Mouse (Mus musculus) cerebellum, adult 18-20 months (tissue): ENCODE data around the gene Muc15.

ENCODE experiments used
- DNase-seq, 2 experiments: peaks; one replicate each; pipeline ENCODE4 v3.0.0; 2021

The Muc15 gene

DNA sequence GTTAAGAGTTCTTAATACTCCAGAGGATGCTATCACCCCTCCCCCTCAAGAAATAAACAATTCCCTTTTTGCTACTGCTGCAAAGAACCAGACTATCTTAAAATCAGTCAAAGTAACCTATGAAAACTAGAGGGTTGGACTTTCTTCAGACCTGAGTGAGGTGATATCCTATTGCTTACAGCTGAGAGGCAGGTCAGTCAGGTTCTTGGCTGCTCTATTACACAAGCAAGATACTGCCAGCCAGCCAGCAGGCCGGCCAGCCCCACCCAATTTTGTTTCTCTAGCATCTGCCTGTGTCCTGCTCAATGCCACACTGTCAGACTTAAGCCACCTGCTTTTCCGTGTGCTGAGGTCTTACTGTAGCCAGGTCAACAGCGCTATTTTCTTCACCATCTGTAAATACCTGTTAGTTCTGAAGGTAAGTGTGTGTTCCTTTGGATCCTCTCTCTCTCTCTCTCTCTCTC is at the start of gene Muc15:
TSS of gene Muc15 (plus strand) at position 51 of the 464 bp plus-strand sequence.
- peak; percentile 36 to 44 for DNase-seq

DNA sequence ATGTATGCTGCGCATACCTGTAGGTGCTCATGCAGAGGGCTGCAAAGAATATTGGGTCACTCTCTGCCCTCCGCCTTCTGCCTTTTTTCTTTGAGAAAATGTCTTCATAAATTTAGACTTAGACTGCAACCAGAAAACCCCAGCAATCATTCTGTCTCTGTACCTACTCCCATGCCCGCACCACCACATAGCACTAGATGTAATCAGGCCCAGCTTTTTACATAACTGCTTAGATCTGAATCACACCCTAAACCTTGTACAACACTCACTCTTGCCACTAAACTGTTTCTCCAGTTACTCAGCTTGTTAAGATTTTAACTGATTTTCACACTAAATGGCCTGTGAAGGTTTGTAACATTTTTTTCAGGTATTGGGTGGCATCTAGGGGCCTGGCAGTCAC is 11.7 kb upstream of the Muc15 start:
- DNase-seq = no peak

DNA sequence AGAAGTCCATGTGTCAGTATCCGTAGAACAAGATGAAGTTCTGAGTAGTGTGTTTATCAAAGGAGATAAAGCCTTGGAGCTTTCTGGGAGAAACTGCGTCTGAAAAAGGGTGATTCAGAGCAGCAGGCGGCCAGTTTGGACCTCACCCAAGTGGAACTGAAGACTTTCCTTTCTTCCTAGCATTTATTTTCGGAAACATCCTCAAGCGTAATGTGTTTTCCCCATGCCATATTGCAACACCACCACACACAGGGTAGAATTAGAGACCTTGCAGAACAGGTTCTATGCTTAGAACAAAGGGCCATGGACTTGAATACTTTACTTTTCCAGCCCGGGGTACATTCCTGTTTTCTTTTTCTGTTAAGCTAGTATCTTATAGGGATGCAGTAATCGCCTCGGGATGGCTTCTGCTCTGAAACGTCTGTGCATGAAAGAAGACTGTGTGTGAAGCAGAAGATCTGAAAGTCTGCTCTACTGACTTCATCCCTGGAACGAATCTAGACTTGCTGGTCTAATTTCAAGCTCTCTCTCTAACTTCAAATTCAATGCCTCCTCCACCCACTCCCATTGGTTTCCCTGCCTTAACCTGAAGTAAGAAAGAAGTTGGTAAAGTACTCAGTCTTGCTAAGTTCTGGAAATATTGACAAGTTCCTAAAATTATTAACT is 11.0 kb upstream of the Muc15 start:
- DNase-seq = peak in 1 of 2 experiments; percentile 17

DNA sequence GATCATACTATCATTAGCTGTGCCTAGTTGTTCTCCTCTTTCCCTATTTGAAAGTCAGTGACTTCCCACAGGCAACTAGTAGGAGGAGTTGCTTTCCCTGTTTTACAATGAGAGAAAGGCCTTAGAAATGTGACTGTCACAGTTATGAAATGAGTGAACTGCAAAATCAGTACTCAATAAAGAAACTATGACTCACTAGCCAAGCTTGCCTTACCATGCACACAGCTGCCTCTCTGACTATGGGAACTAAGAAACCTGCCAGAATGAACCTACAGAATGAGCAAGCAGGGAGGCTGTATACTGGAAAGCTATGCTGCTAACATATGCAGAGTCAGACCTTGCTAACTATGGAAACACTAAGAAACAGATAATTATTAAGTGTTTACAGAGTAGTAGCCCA is 2.1 kb upstream of the Muc15 start:
- no peak for DNase-seq

DNA sequence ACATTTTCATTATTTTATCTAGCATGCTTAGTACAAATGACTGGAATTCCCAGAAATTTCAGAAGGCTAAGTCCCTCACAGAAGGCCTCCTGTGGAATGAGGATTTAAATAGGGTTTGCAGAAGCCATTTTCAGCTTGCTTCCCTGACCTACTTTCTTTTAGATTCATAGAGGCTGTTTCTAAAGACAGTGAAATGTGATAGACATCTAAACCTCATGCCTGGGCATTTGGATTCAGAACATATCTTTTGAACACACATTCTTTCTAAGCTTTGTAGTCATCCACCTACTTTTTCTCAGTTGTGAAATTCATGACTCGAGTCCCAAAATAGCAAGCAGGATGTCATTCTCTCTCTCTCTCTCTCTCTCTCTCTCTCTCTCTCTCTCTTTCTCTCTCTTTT is 1.1 kb downstream of the Muc15 start:
- DNase-seq = no peak

DNA sequence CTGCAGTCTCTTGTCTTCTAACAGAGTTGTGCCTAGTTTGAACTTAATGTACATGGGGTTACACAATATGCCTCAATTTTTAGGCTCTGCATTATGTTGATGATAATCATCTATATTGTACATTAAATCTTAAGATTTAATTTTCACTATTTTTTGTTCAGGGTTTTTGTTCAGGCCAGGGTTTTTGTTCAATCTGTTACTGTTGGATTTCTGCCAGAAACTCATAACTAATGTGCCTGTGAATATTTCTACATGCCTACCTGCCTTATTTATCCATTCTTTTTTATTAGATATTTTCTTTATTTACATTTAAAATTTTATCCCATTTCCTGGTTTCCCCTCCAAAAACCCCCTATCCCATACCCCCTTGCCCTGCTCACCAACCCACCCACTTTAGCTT is 5.0 kb downstream of the Muc15 start:
- no peak for DNase-seq

DNA sequence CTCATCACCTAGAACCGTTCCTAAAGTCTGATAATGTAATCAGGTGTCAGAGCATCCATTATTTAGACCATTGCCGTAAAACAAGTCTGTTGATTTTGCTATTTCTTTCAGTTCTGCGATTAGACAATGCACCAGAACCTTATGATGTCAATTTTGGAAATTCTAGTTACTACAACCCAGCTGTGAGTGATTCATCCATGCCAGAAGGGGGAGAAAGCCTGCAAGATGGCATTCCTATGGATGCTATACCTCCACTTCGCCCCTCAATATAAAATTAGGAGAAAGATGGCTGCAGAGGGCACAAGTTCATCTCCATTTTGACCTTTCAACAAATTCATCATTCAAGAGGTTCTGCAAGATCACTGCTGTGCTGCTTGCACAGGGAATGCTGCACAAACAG is 16.1 kb downstream of the Muc15 start:
- DNase-seq = no peak

DNA sequence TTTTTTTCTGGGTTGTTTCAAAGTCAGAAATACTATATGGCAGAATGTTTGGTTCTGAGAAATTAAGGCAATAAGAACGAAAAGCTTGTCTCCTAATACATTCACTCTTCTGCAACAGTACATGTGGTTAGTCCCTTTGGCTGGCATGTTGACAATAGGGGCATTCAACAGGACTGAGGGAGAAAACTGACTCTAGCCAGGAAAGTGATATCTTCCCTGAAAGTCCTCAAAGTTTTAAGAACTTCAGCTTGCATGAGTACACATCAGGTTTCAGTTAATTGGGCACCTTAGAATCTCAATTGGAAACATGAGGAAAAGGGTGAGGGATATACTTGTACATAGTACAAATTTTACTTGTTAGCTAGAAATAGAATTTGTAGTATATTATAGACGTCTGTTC is 16.8 kb downstream of the Muc15 start:
- DNase-seq = no peak

DNA sequence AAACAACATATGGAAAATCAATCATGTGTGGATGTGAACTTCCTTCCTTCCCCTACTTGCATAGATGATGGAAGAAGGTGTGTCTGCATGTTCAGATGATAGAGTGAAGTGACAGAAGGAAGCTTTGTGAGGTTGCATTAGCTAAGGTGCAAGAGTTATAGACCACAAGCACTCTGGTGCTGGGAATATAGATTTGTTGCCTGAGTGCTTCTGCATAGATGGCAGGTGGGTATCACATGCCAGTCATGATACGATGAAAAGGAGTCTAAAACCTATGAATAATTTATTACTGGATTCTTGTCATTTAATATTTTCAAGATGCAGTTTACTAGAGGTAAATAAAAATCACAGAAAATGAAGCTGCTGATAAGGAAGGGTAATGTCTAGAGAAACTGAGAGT is 18.6 kb downstream of the Muc15 start:
- DNase-seq = no peak

DNA sequence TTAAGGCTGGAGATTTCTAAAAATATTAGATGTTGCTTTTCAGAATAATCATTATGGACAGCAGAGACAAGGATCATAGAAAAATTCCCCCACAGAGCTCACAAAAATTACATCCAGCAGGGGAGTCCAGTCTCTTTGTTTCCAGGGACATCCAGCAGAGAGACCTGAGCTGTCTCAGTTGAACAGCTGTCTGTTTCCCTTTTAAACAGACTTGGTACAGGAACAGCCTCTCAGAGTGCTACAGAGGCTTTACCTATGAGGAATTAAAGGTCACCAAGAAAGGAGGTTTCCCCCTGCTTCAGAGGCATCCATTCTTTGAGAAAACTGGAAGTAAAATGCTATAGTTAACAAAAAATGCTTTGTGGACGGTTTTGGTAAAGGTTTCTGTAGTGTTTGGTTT is 19.4 kb downstream of the Muc15 start:
- DNase-seq = no peak

DNA sequence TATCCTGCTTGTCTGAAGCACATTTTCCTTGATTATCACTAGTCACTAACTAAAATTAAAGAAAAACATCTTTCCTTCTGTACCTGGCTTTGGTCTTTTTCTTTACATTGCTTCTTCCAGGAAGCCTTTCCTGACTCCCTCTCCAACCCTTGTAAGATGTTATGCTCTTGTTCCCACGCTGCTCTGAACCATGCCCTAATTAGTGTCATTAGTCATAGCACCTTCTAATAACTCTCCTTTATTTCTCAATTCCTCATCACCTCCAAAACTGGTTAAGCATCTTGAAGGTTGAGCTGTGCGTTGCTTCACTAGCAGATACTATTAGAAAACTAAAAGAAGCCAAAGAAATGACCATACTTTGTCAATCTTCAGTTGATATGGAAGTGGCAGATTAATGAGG is 36.4 kb downstream of the Muc15 start:
- no peak for DNase-seq

DNA sequence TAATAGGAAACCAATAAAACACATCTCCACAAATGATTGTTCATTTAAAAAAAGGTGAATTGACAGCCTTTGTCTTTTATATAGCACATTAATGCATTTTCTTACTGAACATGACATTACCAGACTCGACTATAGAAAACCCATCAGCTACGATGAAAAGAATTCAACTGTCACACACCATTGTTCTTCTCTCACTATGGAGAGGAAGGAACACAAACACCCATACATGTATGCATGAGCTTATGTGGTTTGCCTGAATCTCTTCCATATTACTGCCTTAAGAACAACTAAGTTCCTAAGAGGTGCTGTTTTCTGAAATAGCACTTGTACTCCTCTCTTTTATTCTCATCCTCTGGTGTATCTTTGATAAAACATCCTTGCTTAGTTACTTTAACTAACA is 38.3 kb downstream of the Muc15 start:
- no peak for DNase-seq

DNA sequence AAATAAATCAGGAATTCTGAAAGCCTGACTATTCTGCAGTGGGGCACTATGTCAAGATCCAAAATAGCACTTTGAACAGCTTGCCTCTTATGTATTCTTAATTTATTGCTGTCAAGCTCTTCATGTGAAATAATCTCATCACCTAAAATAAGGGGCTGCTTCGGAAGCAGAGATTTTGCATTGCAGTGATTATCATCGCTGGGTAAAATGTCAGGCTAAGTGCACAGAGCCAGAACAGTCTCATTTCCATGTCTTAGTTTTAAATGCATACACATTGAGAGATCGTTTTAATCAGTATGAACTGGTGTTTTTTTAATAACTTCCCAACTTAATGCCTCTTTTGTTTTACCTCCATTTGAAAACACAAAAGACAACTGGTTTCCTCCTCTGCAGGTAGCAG is 66.3 kb downstream of the Muc15 start:
- DNase-seq = no peak
